Mouse (Mus musculus) testis, adult 2 months (tissue): ENCODE data around the gene Zfp219.

ENCODE experiments used
- CTCF ChIP-seq: fragments of 200-500 bp; IDR thresholded peaks from 2 replicates; pipeline ENCODE4 v1.5.1; 2012; ENCODE audit warnings: low read depth, mild to moderate bottlenecking, inconsistent platforms, low read length, moderate library complexity; ENCODE audit not compliant: control insufficient read depth, insufficient read depth, insufficient replicate concordance
- POLR2A ChIP-seq: fragments of 200-500 bp; IDR thresholded peaks from 2 replicates; pipeline ENCODE4 v1.6.1; 2012; ENCODE audit warnings: low read depth, mild to moderate bottlenecking, inconsistent platforms, low read length, moderate library complexity; ENCODE audit not compliant: control insufficient read depth

GRCm38 (mm10) chr14:51989461-51989970 lies 31.0 kb downstream of the Zfp219 start:
- TF ChIP-seq CTCF, result no peak
- no peak for TF ChIP-seq POLR2A
